Mouse (Mus musculus) megakaryocyte, embryonic 14.5 days (primary cell): Measurements from ENCODE around the gene Psmd8.
"Not testable (repeated sequence)": the region's sequence is repeated elsewhere in the genome, so short reads cannot be mapped to it uniquely, and the experiment has no call there.

Source experiments
- FLI1 ChIP-seq: IDR thresholded peaks from 2 replicates; pipeline ENCODE4 v1.6.1; 2012; ENCODE audit warnings: low read length, inconsistent platforms, mixed read lengths
- GATA1 ChIP-seq: IDR thresholded peaks from 3 replicates; pipeline ENCODE4 v1.6.1; 2012; ENCODE audit warnings: mixed read lengths, low read length, inconsistent platforms, borderline replicate concordance

DNA sequence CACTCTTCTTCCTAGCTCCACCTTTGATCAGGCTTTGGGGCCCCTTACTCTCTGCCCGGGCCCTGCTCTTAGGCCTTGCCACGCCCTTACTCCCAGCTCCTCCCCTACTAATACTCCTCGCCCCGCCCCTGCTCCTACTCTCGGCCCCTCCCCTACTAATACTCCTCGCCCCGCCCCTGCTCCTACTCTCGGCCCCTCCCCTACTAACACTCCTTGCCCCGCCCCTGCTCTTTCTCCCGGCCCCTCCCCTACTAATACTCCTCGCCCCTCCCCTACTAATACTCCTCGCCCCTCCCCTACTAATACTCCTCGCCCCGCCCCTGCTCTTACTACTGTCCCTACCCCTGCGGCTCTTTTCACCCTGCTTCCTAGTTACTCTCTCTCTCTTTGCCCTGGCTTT, 30.5 kb upstream of the Psmd8 start:
- not testable (repeated sequence) for TF ChIP-seq FLI1, GATA1
